Mouse (Mus musculus): ENCODE results near the gene Dok3.

- TF ChIP-seq CTCF (IDR thresholded peaks at IDR 0.05; ENCODE audit: control insufficient read depth, insufficient read depth, insufficient replicate concordance, low read depth, low read length) (no peak), POLR2A (IDR thresholded peaks at IDR 0.05; ENCODE audit: control insufficient read depth, low read depth, low read length) (no peak)
These were observed 50.1 kb downstream of the Dok3 start for GRCm38 (mm10) chr13:55479008-55479407.

Measured in testis, adult 2 months (tissue).